Mouse (Mus musculus): Measurements from ENCODE around the gene Gpsm1. TPM values are rescaled to one million over a fixed set of nuclear protein-coding genes. Genes with fewer than 3 reads are reported as not detected.

Gene Gpsm1
- polyA plus RNA-seq, 1 experiment, result 20.5 TPM

DNA sequence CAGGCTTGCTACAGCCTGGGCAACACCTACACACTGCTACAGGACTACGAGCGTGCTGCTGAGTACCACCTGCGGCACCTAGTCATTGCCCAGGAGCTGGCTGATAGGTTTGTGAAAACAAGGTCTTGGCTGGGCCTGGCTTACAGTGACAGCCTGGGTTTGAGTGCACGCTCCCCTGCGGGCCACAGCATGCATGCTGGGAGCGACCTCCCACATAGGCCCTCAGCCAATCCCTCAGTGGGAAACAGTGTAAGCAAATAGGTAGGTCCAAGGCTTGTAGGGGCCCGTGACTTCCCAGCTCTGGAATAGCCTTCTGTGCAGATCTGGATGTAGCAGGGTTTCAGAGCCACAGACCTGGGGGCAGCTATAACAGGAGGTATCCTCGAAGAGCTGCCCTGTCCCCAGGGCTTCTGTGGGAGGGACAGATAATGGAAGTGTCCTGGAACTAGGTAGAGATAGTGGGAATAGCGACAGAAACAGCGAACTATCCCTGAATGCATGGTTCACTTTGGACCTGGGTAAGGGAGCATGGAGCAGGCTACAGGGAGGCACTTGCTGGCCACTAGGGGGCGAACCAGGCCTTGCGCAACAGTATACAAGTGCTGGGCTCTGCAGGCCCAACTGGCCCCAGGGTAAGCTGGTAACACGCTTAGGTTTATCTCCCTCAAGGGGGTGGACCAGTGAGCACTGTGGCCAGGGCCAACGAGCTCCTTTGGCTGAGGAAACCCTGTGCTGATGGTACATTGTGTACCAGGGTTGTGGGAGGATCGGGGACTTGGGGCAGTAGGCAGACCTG lies 10.3 kb downstream of the Gpsm1 start:
- no peak overlapping the region for H3K4me3 ChIP-seq (ENCODE audit: control insufficient read depth, low read depth, low read length)
- TF ChIP-seq POLR2A (IDR thresholded peaks at IDR 0.05; ENCODE audit: control insufficient read depth, low read depth, low read length), result no peak
- peak; percentile 93; the same call in 1 of the 2 replicates for TF ChIP-seq CTCF (IDR thresholded peaks at IDR 0.05; ENCODE audit: control insufficient read depth, insufficient read depth, insufficient replicate concordance, low read depth, low read length)
- no peaks in the 10 kb centered on the region for H3K27me3 ChIP-seq (ENCODE audit: control insufficient read depth, insufficient read depth, low read length)
- H3K36me3 ChIP-seq (ENCODE audit: control insufficient read depth, insufficient read depth, low read length), result no peaks in the 10 kb centered on the region
- no peak overlapping the region for H3K27ac ChIP-seq (ENCODE audit: control insufficient read depth, insufficient read depth, low read depth, low read length)
- H3K4me1 ChIP-seq (ENCODE audit: control insufficient read depth, insufficient read depth, low read length), result peaks cover 7% of the 10 kb centered on the region

DNA sequence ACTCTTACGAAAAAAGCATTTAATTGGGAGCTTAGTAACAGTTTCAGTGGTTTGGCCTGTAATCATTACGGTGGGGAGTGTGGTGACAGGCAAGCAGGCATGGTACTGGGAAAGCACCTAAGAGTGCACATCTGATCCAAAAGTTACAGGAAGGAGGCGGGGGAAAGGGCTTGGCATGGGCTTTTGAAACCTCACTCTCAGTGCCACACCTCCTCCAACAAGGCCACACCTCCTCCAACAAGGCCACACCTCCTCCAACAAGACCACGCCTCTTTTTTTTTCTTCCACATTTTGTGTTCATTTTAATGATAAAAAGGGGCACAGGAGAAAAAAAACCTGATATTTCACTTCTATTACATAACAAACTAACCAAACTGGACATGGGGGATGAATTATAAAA lies 12.5 kb downstream of the Gpsm1 start:
- Histone ChIP-seq H3K4me1 (ENCODE audit: control insufficient read depth, insufficient read depth, low read length) (peaks cover 7% of the 10 kb centered on the region), H3K27ac (ENCODE audit: control insufficient read depth, insufficient read depth, low read depth, low read length) (no peak overlapping the region), H3K27me3 (ENCODE audit: control insufficient read depth, insufficient read depth, low read length) (no peaks in the 10 kb centered on the region), H3K4me3 (ENCODE audit: control insufficient read depth, low read depth, low read length) (no peak overlapping the region), H3K36me3 (ENCODE audit: control insufficient read depth, insufficient read depth, low read length) (no peaks in the 10 kb centered on the region)
- TF ChIP-seq CTCF (IDR thresholded peaks at IDR 0.05; ENCODE audit: control insufficient read depth, insufficient read depth, insufficient replicate concordance, low read depth, low read length), result no peak

DNA sequence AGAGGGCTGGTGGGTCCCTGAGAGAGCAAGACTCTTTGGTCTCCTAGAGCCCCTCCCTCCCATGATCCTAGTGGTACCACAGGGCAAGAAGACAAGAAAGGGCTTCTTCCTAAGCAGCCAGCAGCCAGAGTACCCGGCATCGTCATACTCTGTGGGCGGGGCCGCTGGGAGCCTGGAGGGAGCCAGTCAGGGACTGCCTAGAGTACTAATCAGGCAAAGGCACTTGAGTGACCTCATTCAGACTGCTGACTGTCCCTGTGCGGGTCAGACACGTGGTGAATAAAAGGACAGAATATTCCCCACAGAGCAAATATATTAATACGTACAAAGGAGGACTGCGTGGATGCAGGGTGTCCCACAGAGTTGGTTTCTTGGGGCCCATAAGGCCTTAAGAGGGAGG lies 14.1 kb downstream of the Gpsm1 start:
- H3K36me3 ChIP-seq (ENCODE audit: control insufficient read depth, insufficient read depth, low read length), result no peaks in the 10 kb centered on the region
- TF ChIP-seq POLR2A (IDR thresholded peaks at IDR 0.05; ENCODE audit: control insufficient read depth, low read depth, low read length), result no peak
- TF ChIP-seq CTCF (IDR thresholded peaks at IDR 0.05; ENCODE audit: control insufficient read depth, insufficient read depth, insufficient replicate concordance, low read depth, low read length), result no peak
- no peak overlapping the region for H3K4me3 ChIP-seq (ENCODE audit: control insufficient read depth, low read depth, low read length)
- H3K27me3 ChIP-seq (ENCODE audit: control insufficient read depth, insufficient read depth, low read length), result no peaks in the 10 kb centered on the region
- peaks cover 7% of the 10 kb centered on the region for H3K4me1 ChIP-seq (ENCODE audit: control insufficient read depth, insufficient read depth, low read length)
- no peak overlapping the region for H3K27ac ChIP-seq (ENCODE audit: control insufficient read depth, insufficient read depth, low read depth, low read length)

DNA sequence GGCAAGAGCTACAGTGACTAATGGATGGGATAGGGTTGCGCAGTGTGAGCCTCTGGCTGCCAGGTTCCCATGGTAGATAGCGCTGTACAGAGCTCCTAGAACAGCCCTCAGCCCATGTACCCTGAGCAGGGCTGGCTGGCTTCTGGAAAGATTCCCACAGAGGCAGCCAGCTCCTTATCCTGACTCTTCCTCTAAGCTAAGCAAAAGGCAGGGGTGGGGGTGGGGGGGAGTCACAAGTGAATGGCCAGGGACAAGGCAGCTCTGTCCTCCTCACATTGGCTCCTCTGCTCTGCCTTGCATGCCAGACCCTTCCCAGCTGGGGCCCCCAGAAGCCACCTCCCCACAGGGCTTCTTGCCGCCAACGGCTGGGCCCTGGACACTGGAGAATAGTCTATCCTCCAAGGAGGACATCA lies 14.7 kb downstream of the Gpsm1 start:
- Histone ChIP-seq H3K4me1 (ENCODE audit: control insufficient read depth, insufficient read depth, low read length) (peaks cover 7% of the 10 kb centered on the region), H3K4me3 (ENCODE audit: control insufficient read depth, low read depth, low read length) (no peak overlapping the region), H3K27ac (ENCODE audit: control insufficient read depth, insufficient read depth, low read depth, low read length) (no peak overlapping the region), H3K36me3 (ENCODE audit: control insufficient read depth, insufficient read depth, low read length) (no peaks in the 10 kb centered on the region), H3K27me3 (ENCODE audit: control insufficient read depth, insufficient read depth, low read length) (no peaks in the 10 kb centered on the region)
- TF ChIP-seq CTCF (IDR thresholded peaks at IDR 0.05; ENCODE audit: control insufficient read depth, insufficient read depth, insufficient replicate concordance, low read depth, low read length) (no peak), POLR2A (IDR thresholded peaks at IDR 0.05; ENCODE audit: control insufficient read depth, low read depth, low read length) (no peak)

DNA sequence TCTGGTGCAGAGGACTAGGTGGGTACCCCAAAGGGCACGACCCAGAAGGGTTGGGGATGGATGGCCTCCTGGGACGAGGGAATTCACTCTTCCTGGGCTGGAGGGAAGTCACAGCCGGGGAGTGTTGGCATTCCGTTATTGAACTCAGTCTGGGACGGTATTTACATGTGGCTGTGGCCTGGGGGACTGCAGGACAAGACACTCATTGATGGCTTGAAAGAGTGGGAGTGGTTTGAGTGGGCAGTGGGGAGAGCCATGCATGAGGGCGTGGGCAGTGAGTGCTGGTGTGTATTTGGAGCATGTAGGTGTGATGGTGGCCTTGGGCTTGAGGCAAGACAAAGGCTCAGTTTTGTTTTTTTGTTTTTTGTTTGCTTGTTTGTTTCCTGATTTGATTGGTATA lies 15.4 kb downstream of the Gpsm1 start:
- H3K27ac ChIP-seq (ENCODE audit: control insufficient read depth, insufficient read depth, low read depth, low read length), result no peak overlapping the region

DNA sequence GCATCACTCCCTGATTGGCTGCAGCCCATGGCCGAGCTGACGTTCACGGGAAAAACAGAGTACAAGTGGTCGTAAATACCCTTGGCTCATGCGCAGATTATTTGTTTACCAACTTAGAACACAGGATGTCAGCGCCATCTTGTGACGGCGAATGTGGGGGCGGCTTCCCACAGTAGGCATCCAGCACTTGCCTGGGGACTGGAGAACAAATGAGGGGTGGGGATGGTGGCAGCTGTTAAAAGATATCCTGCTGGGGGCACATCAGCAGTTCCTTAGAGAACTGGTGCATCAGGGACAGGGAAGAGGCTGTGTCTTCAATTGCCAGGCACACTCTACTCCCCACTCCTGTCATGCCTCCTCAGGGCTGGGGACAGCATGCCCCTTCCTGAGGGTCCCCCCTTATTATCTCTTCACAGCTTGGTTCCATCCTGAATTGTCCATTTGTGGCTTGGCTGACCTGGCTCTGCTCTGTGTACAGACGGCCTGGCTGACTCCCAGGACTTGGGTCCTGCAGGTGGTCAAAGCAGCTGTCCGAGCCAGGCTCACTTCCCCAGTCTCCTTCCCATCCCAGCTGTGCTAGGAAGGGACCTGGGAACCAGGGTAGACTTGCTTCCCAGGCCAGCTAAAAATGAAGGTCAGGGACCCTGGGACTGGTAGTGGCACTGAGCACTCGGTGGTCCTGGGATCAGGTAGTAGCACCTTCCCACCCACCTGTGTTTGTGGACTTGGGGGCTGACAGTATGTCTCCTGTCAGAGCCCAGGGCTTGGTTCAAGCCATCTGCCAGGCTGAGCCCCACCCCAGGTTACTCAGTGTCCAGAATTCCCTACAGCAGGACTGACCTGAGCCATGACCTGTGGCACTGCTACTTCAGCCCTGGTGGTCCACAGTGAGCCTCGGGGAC lies 23.2 kb downstream of the Gpsm1 start:
- no peak overlapping the region for H3K27ac ChIP-seq (ENCODE audit: control insufficient read depth, insufficient read depth, low read depth, low read length)
- H3K4me3 ChIP-seq (ENCODE audit: control insufficient read depth, low read depth, low read length), result no peak overlapping the region
- no peaks in the 10 kb centered on the region for H3K27me3 ChIP-seq (ENCODE audit: control insufficient read depth, insufficient read depth, low read length)
- peaks cover 4% of the 10 kb centered on the region; the same call in 1 of the 2 replicates for H3K4me1 ChIP-seq (ENCODE audit: control insufficient read depth, insufficient read depth, low read length)
- no peaks in the 10 kb centered on the region for H3K36me3 ChIP-seq (ENCODE audit: control insufficient read depth, insufficient read depth, low read length)
- TF ChIP-seq CTCF (IDR thresholded peaks at IDR 0.05; ENCODE audit: control insufficient read depth, insufficient read depth, insufficient replicate concordance, low read depth, low read length) (no peak), POLR2A (IDR thresholded peaks at IDR 0.05; ENCODE audit: control insufficient read depth, low read depth, low read length) (no peak)

More for the DNA sequence above, 15.4 kb downstream of the Gpsm1 start:
- no peaks in the 10 kb centered on the region for H3K27me3 ChIP-seq (ENCODE audit: control insufficient read depth, insufficient read depth, low read length)
- no peaks in the 10 kb centered on the region for H3K36me3 ChIP-seq (ENCODE audit: control insufficient read depth, insufficient read depth, low read length)
- H3K4me1 ChIP-seq (ENCODE audit: control insufficient read depth, insufficient read depth, low read length), result peaks cover 5% of the 10 kb centered on the region
- TF ChIP-seq POLR2A (IDR thresholded peaks at IDR 0.05; ENCODE audit: control insufficient read depth, low read depth, low read length) (no peak), CTCF (IDR thresholded peaks at IDR 0.05; ENCODE audit: control insufficient read depth, insufficient read depth, insufficient replicate concordance, low read depth, low read length) (0 out of 2 replicates have a peak, but pooled peaks have one; percentile 6)
- no peak overlapping the region for H3K4me3 ChIP-seq (ENCODE audit: control insufficient read depth, low read depth, low read length)

DNA sequence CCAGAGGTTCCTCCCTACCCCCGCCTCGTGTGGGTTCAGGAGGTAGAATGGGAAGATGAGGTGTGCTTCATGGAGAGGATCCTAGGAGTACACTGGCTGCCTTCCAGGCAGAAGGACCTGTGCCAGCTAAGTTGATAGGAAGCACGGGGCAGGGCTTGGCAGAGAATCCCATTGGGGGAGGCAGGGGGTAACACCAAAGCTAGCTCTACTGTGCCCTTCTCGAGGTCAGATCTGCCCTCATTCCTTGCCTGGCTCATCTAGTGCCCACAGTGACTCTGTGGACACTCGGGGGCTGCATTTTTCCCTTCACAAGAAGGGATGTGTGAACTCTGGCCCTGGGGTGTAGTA lies 23.9 kb downstream of the Gpsm1 start:
- Histone ChIP-seq H3K27ac (ENCODE audit: control insufficient read depth, insufficient read depth, low read depth, low read length) (no peak overlapping the region), H3K27me3 (ENCODE audit: control insufficient read depth, insufficient read depth, low read length) (no peaks in the 10 kb centered on the region), H3K36me3 (ENCODE audit: control insufficient read depth, insufficient read depth, low read length) (no peaks in the 10 kb centered on the region), H3K4me3 (ENCODE audit: control insufficient read depth, low read depth, low read length) (no peak overlapping the region), H3K4me1 (ENCODE audit: control insufficient read depth, insufficient read depth, low read length) (peaks cover 4% of the 10 kb centered on the region; the same call in 1 of the 2 replicates)
- TF ChIP-seq POLR2A (IDR thresholded peaks at IDR 0.05; ENCODE audit: control insufficient read depth, low read depth, low read length) (no peak), CTCF (IDR thresholded peaks at IDR 0.05; ENCODE audit: control insufficient read depth, insufficient read depth, insufficient replicate concordance, low read depth, low read length) (no peak)

All from testis, adult 2 months (tissue).